Mouse (Mus musculus): ENCODE data around the gene Setd3. TPM values are rescaled to one million over a fixed set of nuclear protein-coding genes. Genes with fewer than 3 reads are reported as not detected.
A peak's percentile ranks its signal among the peaks of the same experiment; 100 is the strongest.

Setd3 gene
- total and polyA plus RNA-seq, 2 experiments, result 17.6 to 70.4 TPM

- Histone ChIP-seq H3K4me3 (ENCODE audit: insufficient read depth, low read depth, low read length) (no peak overlapping the region), H3K4me1 (ENCODE audit: control insufficient read depth, insufficient read depth, low read length) (peaks cover 3% of the 10 kb centered on the region; the same call in 1 of the 2 replicates), H3K27me3 (ENCODE audit: control insufficient read depth, insufficient read depth, low read length) (no peaks in the 10 kb centered on the region), H3K79me2 (ENCODE audit: control insufficient read depth, insufficient read depth, low read length) (peaks cover 4% of the 10 kb centered on the region; the same call in 1 of the 2 replicates), H3K36me3 (ENCODE audit: control insufficient read depth, insufficient read depth, low read length) (peaks cover 19% of the 10 kb centered on the region), H3K9ac (ENCODE audit: low read depth, low read length) (no peak overlapping the region), H3K27ac (replicated peaks; ENCODE audit: insufficient read depth, low read depth, low read length) (no peak overlapping the region)
- TF ChIP-seq POLR2A (IDR thresholded peaks at IDR 0.05; ENCODE audit: extremely low read depth, insufficient read depth, low read length), result no peak
- TF ChIP-seq CTCF (IDR thresholded peaks at IDR 0.05; ENCODE audit: low read depth, low read length), result no peak
- 74% methylated on average over 2 of the region's 2 CpGs for WGBS
- no peak for DNase-seq (ENCODE audit: extremely low read depth, low read depth, low spot score)
Observed at GRCm38 (mm10) chr12:108133181-108133580, 45.9 kb downstream of the Setd3 start.

- Histone ChIP-seq H3K27ac (replicated peaks; ENCODE audit: insufficient read depth, low read depth, low read length) (no peak overlapping the region), H3K36me3 (ENCODE audit: control insufficient read depth, insufficient read depth, low read length) (peaks cover 21% of the 10 kb centered on the region), H3K4me1 (ENCODE audit: control insufficient read depth, insufficient read depth, low read length) (peaks cover 3% of the 10 kb centered on the region; the same call in 1 of the 2 replicates), H3K79me2 (ENCODE audit: control insufficient read depth, insufficient read depth, low read length) (peaks cover 4% of the 10 kb centered on the region; the same call in 1 of the 2 replicates), H3K4me3 (ENCODE audit: insufficient read depth, low read depth, low read length) (no peak overlapping the region), H3K9ac (ENCODE audit: low read depth, low read length) (no peak overlapping the region), H3K27me3 (ENCODE audit: control insufficient read depth, insufficient read depth, low read length) (no peaks in the 10 kb centered on the region)
- 92% methylated on average over 8 of the region's 8 CpGs for WGBS
- DNase-seq (ENCODE audit: extremely low read depth, low read depth, low spot score), result peak; percentile 17
- TF ChIP-seq POLR2A (IDR thresholded peaks at IDR 0.05; ENCODE audit: extremely low read depth, insufficient read depth, low read length) (no peak), CTCF (IDR thresholded peaks at IDR 0.05; ENCODE audit: low read depth, low read length) (no peak)
Observed at GRCm38 (mm10) chr12:108132450-108133070, 46.6 kb downstream of the Setd3 start.

GRCm38 (mm10) chr12:108121288-108121687, 57.8 kb downstream of the Setd3 start:
- Histone ChIP-seq H3K27me3 (ENCODE audit: control insufficient read depth, insufficient read depth, low read length) (no peaks in the 10 kb centered on the region), H3K27ac (replicated peaks; ENCODE audit: insufficient read depth, low read depth, low read length) (no peak overlapping the region), H3K36me3 (ENCODE audit: control insufficient read depth, insufficient read depth, low read length) (peaks cover 6% of the 10 kb centered on the region; the same call in 1 of the 2 replicates), H3K9ac (ENCODE audit: low read depth, low read length) (no peak overlapping the region), H3K4me3 (ENCODE audit: insufficient read depth, low read depth, low read length) (no peak overlapping the region), H3K79me2 (ENCODE audit: control insufficient read depth, insufficient read depth, low read length) (no peaks in the 10 kb centered on the region), H3K4me1 (ENCODE audit: control insufficient read depth, insufficient read depth, low read length) (no peaks in the 10 kb centered on the region)
- TF ChIP-seq CTCF (IDR thresholded peaks at IDR 0.05; ENCODE audit: low read depth, low read length), result peak; percentile 81
- TF ChIP-seq POLR2A (IDR thresholded peaks at IDR 0.05; ENCODE audit: extremely low read depth, insufficient read depth, low read length), result no peak
- peak; percentile 26 for DNase-seq (ENCODE audit: extremely low read depth, low read depth, low spot score)
- 51% methylated on average over 2 of the region's 2 CpGs for WGBS

- TF ChIP-seq CTCF (IDR thresholded peaks at IDR 0.05; ENCODE audit: low read depth, low read length), result no peak
- no peak for TF ChIP-seq POLR2A (IDR thresholded peaks at IDR 0.05; ENCODE audit: extremely low read depth, insufficient read depth, low read length)
Observed at GRCm38 (mm10) chr12:108120434-108120833, 58.7 kb downstream of the Setd3 start.

GRCm38 (mm10) chr12:108119930-108120329, 59.2 kb downstream of the Setd3 start:
- H3K79me2 ChIP-seq (ENCODE audit: control insufficient read depth, insufficient read depth, low read length), result no peaks in the 10 kb centered on the region
- no peaks in the 10 kb centered on the region for H3K4me1 ChIP-seq (ENCODE audit: control insufficient read depth, insufficient read depth, low read length)
- H3K4me3 ChIP-seq (ENCODE audit: insufficient read depth, low read depth, low read length), result no peak overlapping the region
- WGBS, result 96% methylated on average over 9 of the region's 9 CpGs
- TF ChIP-seq CTCF (IDR thresholded peaks at IDR 0.05; ENCODE audit: low read depth, low read length), result no peak
- TF ChIP-seq POLR2A (IDR thresholded peaks at IDR 0.05; ENCODE audit: extremely low read depth, insufficient read depth, low read length), result no peak
- H3K27ac ChIP-seq (replicated peaks; ENCODE audit: insufficient read depth, low read depth, low read length), result no peak overlapping the region
- H3K9ac ChIP-seq (ENCODE audit: low read depth, low read length), result no peak overlapping the region
- peaks cover 10% of the 10 kb centered on the region; the same call in 1 of the 2 replicates for H3K36me3 ChIP-seq (ENCODE audit: control insufficient read depth, insufficient read depth, low read length)
- no peaks in the 10 kb centered on the region for H3K27me3 ChIP-seq (ENCODE audit: control insufficient read depth, insufficient read depth, low read length)
- DNase-seq (ENCODE audit: extremely low read depth, low read depth, low spot score), result no peak

More at GRCm38 (mm10) chr12:108120434-108120833, 58.7 kb downstream of the Setd3 start:
- no peak overlapping the region for H3K4me3 ChIP-seq (ENCODE audit: insufficient read depth, low read depth, low read length)
- no peak for DNase-seq (ENCODE audit: extremely low read depth, low read depth, low spot score)
- no peaks in the 10 kb centered on the region for H3K27me3 ChIP-seq (ENCODE audit: control insufficient read depth, insufficient read depth, low read length)
- no peak overlapping the region for H3K27ac ChIP-seq (replicated peaks; ENCODE audit: insufficient read depth, low read depth, low read length)
- H3K4me1 ChIP-seq (ENCODE audit: control insufficient read depth, insufficient read depth, low read length), result no peaks in the 10 kb centered on the region
- H3K36me3 ChIP-seq (ENCODE audit: control insufficient read depth, insufficient read depth, low read length), result peaks cover 9% of the 10 kb centered on the region; the same call in 1 of the 2 replicates
- no peaks in the 10 kb centered on the region for H3K79me2 ChIP-seq (ENCODE audit: control insufficient read depth, insufficient read depth, low read length)
- no peak overlapping the region for H3K9ac ChIP-seq (ENCODE audit: low read depth, low read length)
- WGBS, result 81% methylated on average over 6 of the region's 6 CpGs

GRCm38 (mm10) chr12:108118902-108119531, 60.1 kb downstream of the Setd3 start:
- TF ChIP-seq POLR2A (IDR thresholded peaks at IDR 0.05; ENCODE audit: extremely low read depth, insufficient read depth, low read length) (no peak), CTCF (IDR thresholded peaks at IDR 0.05; ENCODE audit: low read depth, low read length) (no peak)
- no peak for DNase-seq (ENCODE audit: extremely low read depth, low read depth, low spot score)
- no peak overlapping the region for H3K9ac ChIP-seq (ENCODE audit: low read depth, low read length)
- WGBS, result 89% methylated on average over 19 of the region's 19 CpGs
- peaks cover 16% of the 10 kb centered on the region for H3K36me3 ChIP-seq (ENCODE audit: control insufficient read depth, insufficient read depth, low read length)
- H3K79me2 ChIP-seq (ENCODE audit: control insufficient read depth, insufficient read depth, low read length), result no peaks in the 10 kb centered on the region
- no peak overlapping the region for H3K4me3 ChIP-seq (ENCODE audit: insufficient read depth, low read depth, low read length)
- H3K27me3 ChIP-seq (ENCODE audit: control insufficient read depth, insufficient read depth, low read length), result no peaks in the 10 kb centered on the region
- H3K4me1 ChIP-seq (ENCODE audit: control insufficient read depth, insufficient read depth, low read length), result no peaks in the 10 kb centered on the region
- no peak overlapping the region for H3K27ac ChIP-seq (replicated peaks; ENCODE audit: insufficient read depth, low read depth, low read length)

Measured in liver, adult 2 months (tissue).